Comparison of ENCODE assay signal across 21 mouse cellular contexts in the genomic region with DNA sequence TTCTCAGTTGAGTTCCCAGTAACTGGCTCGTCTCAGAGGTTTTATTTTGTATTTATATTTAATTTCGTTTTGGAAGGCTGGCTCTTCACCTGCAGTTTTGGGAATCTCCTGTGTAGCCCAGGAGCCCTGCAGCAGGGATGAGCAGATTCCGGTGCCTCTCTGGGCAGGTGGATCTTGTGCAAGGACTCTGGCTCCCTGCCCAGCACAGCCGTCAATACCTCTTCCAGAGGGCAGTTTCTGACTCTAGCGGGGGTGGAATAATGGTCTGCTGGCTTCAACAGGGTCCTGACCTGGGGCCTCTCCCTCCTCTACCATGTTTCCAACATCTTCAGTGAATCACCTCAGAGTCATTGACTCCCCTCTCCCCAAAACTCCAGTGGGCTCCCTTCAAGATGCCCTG.
DNase-seq lines count a peak whose midpoint lies in the region; ATAC-seq and TF ChIP-seq lines count a peak whose summit lies in the region.
"Had no signal": no experiment of that assay in that cellular context is flagged by ENCODE, and none has a peak within 500 bp of the region (broad histone marks: within the 10 kb centered on the region; RNA-seq: fewer than 3 reads in every experiment).

No protein-coding gene starts in this region.

- H3K36me3 ChIP-seq in liver, embryonic 12.5 days: no peaks in the 10 kb centered on the region
- H3K36me3 ChIP-seq: embryonic facial prominence, embryonic 15.5 days; lung, embryonic 15.5 days; midbrain, embryonic 12.5 days; neural tube, embryonic 15.5 days had no signal

- peak; percentile 60 for DNase-seq in gastrocnemius, adult 2 months
- no peak for DNase-seq in gastrocnemius, postnatal 14 days
- DNase-seq in brain, adult 2 months (ENCODE audit: low read depth, low spot score): peak; percentile 87
- peak; percentile 78 for DNase-seq in cerebellum, adult 9-10 months
- no peak for DNase-seq in urinary bladder, postnatal 4 days (ENCODE audit: low spot score in 2 of 2)
- DNase-seq in neural tube, embryonic 10.5 days (ENCODE audit: extremely low spot score, low spot score): no peak
- DNase-seq: embryo, embryonic 11 days; gastrocnemius, postnatal 10 days; kidney, adult 11 months; kidney, postnatal 10 days; thymus, postnatal 36 days had no signal

- ATAC-seq in liver, embryonic 12.5 days: 0 out of 2 replicates have a peak, but pooled peaks have one; percentile 36
- ATAC-seq in monocyte, adult 5-6 weeks (replicated peaks; ENCODE audit: insufficient number of reproducible peaks, low FRiP score, low TSS enrichment, poor library complexity, severe bottlenecking): no peak
- ATAC-seq: forebrain, embryonic 14.5 days; hindbrain, postnatal 0 days had no signal

- H3K4me1 ChIP-seq in liver, embryonic 12.5 days: peaks cover 19% of the 10 kb centered on the region; the same call in 1 of the 2 replicates
- H3K4me1 ChIP-seq: lung, embryonic 15.5 days had no signal

- no peak overlapping the region for H3K4me2 ChIP-seq in liver, embryonic 12.5 days
- H3K4me2 ChIP-seq: embryonic facial prominence, embryonic 15.5 days; lung, embryonic 15.5 days; midbrain, embryonic 12.5 days; neural tube, embryonic 15.5 days had no signal

- no peak overlapping the region for H3K27ac ChIP-seq in gastrocnemius, adult 2 months
- H3K27ac ChIP-seq in liver, embryonic 12.5 days: no peak overlapping the region
- H3K27ac ChIP-seq: embryonic facial prominence, embryonic 15.5 days; hindbrain, postnatal 0 days; layer of hippocampus, adult 2 months; lung, embryonic 15.5 days; macrophage; midbrain, embryonic 12.5 days; neural tube, embryonic 15.5 days had no signal

- H3K4me3 ChIP-seq in gastrocnemius, adult 2 months: no peak overlapping the region
- H3K4me3 ChIP-seq in liver, embryonic 12.5 days: no peak overlapping the region
- H3K4me3 ChIP-seq: embryonic facial prominence, embryonic 15.5 days; layer of hippocampus, adult 2 months; lung, embryonic 15.5 days; midbrain, embryonic 12.5 days; neural tube, embryonic 15.5 days had no signal

- H3K9me3 ChIP-seq in liver, embryonic 12.5 days (replicated peaks): no peaks in the 10 kb centered on the region
- H3K9me3 ChIP-seq: embryonic facial prominence, embryonic 15.5 days; lung, embryonic 15.5 days; midbrain, embryonic 12.5 days; neural tube, embryonic 15.5 days had no signal

- 49% methylated on average over 5 of the region's 5 CpGs for WGBS in liver, embryonic 12.5 days (ENCODE audit: insufficient replicate concordance)

- intact Hi-C loops in gastrocnemius, adult 2 months (cut with DNase I): no loop called here
- intact Hi-C loops in gastrocnemius, postnatal 14 days (cut with DNase I; ENCODE audit: low total_unique reads): no loop called here

- H3K27me3 ChIP-seq in liver, embryonic 12.5 days (replicated peaks): peaks cover 13% of the 10 kb centered on the region; the same call in 1 of the 2 replicates
- H3K27me3 ChIP-seq: embryonic facial prominence, embryonic 15.5 days; lung, embryonic 15.5 days; midbrain, embryonic 12.5 days; neural tube, embryonic 15.5 days had no signal

- no peak overlapping the region for H3K9ac ChIP-seq in liver, embryonic 12.5 days
- H3K9ac ChIP-seq: embryonic facial prominence, embryonic 15.5 days; lung, embryonic 15.5 days; midbrain, embryonic 12.5 days; neural tube, embryonic 15.5 days had no signal

- no peak for TF ChIP-seq CTCF in gastrocnemius, adult 2 months (IDR thresholded peaks at IDR 0.05)

Comparison
In these comparisons a context has a peak if more than half of its experiments do, and no peak if none do; other contexts are left out.
1. DNase-seq: peak in gastrocnemius, adult 2 months (single experiment), brain, adult 2 months (single experiment) and cerebellum, adult 9-10 months (single experiment); none in gastrocnemius, postnatal 14 days (single experiment), urinary bladder, postnatal 4 days (0 of 2) and neural tube, embryonic 10.5 days (single experiment).